Mouse (Mus musculus) forebrain, embryonic 12.5 days (tissue): Measurements from ENCODE around the gene Acss2. TPM values are rescaled to one million over a fixed set of nuclear protein-coding genes. Genes with fewer than 3 reads are reported as not detected.

Experiments used
- ATAC-seq: fragments of 200-750 bp; cut with Nextera tagmentation; 2 replicates; pipeline ENCODE4 v1.8.0; 2017; ENCODE audit warnings: moderate TSS enrichment; ENCODE audit not compliant: low FRiP score
- H3K27ac ChIP-seq: fragments of 300-500 bp; sonication (generic); 2 replicates; pipeline ENCODE4 v1.5.1; 2016; ENCODE audit warnings: mild to moderate bottlenecking
- H3K27me3 ChIP-seq: fragments of 300-500 bp; sonication (generic); 2 replicates; pipeline ENCODE4 v1.6.1; 2016; ENCODE audit warnings: mild to moderate bottlenecking
- H3K36me3 ChIP-seq: fragments of 300-500 bp; sonication (generic); replicated peaks from 2 replicates; pipeline ENCODE4 v1.6.1; 2016; ENCODE audit warnings: mild to moderate bottlenecking
- H3K4me1 ChIP-seq: fragments of 300-500 bp; sonication (generic); 2 replicates; pipeline ENCODE4 v1.6.1; 2016
- H3K4me2 ChIP-seq: fragments of 300-500 bp; sonication (generic); 2 replicates; pipeline ENCODE4 v1.6.1; 2016; ENCODE audit warnings: mild to moderate bottlenecking, moderate library complexity
- H3K4me3 ChIP-seq: fragments of 300-500 bp; sonication (generic); replicated peaks from 2 replicates; pipeline ENCODE4 v1.5.1; 2016; ENCODE audit warnings: mild to moderate bottlenecking
- H3K9ac ChIP-seq: fragments of 300-500 bp; sonication (generic); 2 replicates; pipeline ENCODE4 v1.6.1; 2016; ENCODE audit warnings: mild to moderate bottlenecking
- H3K9me3 ChIP-seq: fragments of 300-500 bp; sonication (generic); 2 replicates; pipeline ENCODE4 v1.6.1; 2016
- WGBS: fragments of 180-500 bp; shearing (Covaris S2); methylation state at CpG from one replicate; pipeline ENCODE4 v1.1.7; 2016; 5-methylcytosine and 5-hydroxymethylcytosine counted together
- polyA plus RNA-seq: library from polyadenylated mRNA; unstranded; fragments of >200 nt; fragmentation: Nextera tagmentation; extraction: Ambion mirVana; gene quantifications from 2 replicates; pipeline ENCODE4 v1.2.1, GENCODE M21; 2016

The Acss2 gene
- polyA plus RNA-seq, 1 experiment from 2014 or later: 22.5 TPM

DNA sequence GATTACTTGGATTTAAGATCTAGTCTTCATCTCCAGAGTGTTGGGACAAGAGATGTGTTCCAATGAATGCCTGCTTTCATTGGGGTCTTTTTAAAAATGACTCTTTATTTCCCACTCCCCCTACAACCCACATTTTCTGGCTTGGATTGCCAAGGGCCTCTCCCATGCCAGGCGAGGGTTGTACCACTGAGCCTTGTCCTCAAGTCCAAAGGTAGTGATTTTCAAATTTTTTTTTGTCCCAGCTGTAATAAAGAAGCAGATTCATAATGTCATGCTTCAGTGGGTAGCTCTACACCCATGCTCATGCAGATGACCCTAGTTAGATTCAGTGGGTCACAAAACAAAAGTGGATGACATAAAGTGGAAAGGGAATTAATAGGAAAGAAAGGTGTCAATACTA is 29.2 kb downstream of the Acss2 start:
- H3K27me3 ChIP-seq: no peaks in the 10 kb centered on the region
- H3K4me3 ChIP-seq: no peak overlapping the region
- H3K4me1 ChIP-seq: no peaks in the 10 kb centered on the region
- no peaks in the 10 kb centered on the region for H3K9me3 ChIP-seq
- H3K4me2 ChIP-seq: no peak overlapping the region
- ATAC-seq: no peak
- H3K9ac ChIP-seq: no peak overlapping the region
- H3K27ac ChIP-seq: no peak overlapping the region
- 91% methylated on average over 1 of the region's 1 CpGs for WGBS
- no peaks in the 10 kb centered on the region for H3K36me3 ChIP-seq

DNA sequence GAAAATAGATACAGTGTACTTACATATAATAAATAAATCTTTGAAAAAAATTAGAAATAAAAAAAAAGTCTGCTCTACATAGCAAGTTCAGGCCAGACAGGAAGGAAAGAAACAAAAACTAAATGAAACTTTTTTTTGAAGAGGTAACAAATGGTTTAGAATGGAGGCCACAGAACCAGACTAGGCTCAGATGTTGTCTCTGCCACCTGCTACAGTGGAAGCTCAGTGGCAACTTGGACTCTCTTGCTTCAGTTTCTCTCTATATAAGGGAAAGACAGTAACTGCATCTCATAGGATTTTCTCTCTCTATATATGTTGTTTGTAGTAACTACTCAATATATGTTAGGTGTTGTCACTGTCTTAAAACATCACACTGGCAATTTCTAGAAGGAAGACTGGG is 34.6 kb downstream of the Acss2 start:
- Histone ChIP-seq H3K4me3 (no peak overlapping the region), H3K27ac (no peak overlapping the region), H3K4me1 (no peaks in the 10 kb centered on the region), H3K36me3 (no peaks in the 10 kb centered on the region), H3K9ac (no peak overlapping the region), H3K27me3 (no peaks in the 10 kb centered on the region), H3K9me3 (no peaks in the 10 kb centered on the region), H3K4me2 (no peak overlapping the region)
- no peak for ATAC-seq

DNA sequence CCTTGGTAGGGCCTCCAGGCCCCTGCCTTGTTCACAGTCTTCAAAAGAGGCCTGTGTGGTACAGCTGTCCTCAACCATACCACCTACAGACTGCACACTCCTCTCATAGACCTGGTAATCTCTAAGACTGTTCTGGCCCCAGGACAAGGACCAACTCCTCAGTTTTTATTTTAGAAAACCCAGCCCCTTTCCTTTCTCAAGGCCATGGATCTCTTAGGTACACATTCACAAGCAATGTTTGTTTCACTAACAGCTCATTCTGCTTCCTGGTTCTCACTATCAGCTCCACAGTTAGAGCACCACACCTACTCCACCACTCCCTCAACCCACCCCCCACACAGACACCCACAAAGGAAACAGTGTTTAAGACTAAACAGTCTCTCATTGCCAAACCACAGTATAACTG is 35.2 kb downstream of the Acss2 start:
- Histone ChIP-seq H3K4me2 (no peak overlapping the region), H3K36me3 (no peaks in the 10 kb centered on the region), H3K27me3 (no peaks in the 10 kb centered on the region), H3K4me3 (no peak overlapping the region), H3K9ac (no peak overlapping the region), H3K9me3 (no peaks in the 10 kb centered on the region), H3K4me1 (no peaks in the 10 kb centered on the region), H3K27ac (no peak overlapping the region)
- no peak for ATAC-seq

DNA sequence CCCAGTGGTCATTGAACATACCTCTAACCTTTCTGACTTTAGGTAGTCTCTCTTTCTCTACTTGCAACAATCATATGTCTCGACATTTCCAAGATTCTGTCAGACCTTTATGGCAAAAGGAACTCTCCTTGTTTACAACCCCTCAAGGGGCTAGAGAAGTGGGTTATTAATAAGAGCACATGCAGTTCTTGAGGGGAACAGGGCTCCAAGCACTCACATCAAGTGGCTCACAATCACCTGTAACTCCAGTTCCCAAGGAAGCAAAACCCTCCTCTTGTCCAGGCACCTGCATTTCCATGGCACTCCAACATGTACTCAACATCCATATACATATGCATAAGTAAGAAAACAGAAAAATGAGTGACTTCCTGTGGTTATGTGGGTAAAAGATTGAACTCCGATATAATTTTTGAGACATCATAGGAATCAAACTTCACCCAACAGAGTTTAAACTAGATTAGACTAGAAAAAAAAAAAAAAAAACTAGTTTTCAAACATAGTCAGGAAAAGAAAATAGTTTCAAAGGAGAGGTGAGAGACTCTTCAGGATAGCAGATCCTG is 36.8 kb downstream of the Acss2 start:
- Histone ChIP-seq H3K36me3 (no peaks in the 10 kb centered on the region), H3K4me1 (no peaks in the 10 kb centered on the region), H3K4me3 (no peak overlapping the region), H3K27me3 (no peaks in the 10 kb centered on the region), H3K9me3 (no peaks in the 10 kb centered on the region), H3K9ac (no peak overlapping the region), H3K27ac (no peak overlapping the region), H3K4me2 (no peak overlapping the region)
- 88% methylated on average over 2 of the region's 2 CpGs for whole genome bisulfite sequencing
- no peak for ATAC-seq

DNA sequence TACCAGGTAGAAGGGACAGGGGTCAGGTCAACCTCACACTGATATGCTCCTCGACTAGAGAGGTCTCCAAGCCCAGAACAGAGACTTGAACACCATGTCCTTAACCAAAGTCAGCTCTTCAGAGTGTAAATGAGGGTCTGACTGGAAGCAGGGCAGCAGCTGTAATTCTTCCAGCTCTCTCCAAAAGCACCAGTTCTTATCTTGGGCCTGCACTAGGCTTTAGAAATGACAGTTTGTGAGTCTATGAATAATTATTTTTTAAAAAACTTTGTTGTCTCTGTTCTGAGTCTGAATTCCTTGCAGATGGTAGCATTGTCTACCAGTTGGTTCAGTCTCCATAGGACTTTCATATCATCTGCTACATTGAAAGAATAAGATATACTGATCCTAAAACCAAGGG is 44.5 kb downstream of the Acss2 start:
- no peak overlapping the region for H3K4me3 ChIP-seq
- H3K27me3 ChIP-seq: no peaks in the 10 kb centered on the region
- peaks cover 5% of the 10 kb centered on the region for H3K36me3 ChIP-seq
- H3K9me3 ChIP-seq: no peaks in the 10 kb centered on the region
- no peak overlapping the region for H3K27ac ChIP-seq
- 69% methylated on average over 1 of the region's 1 CpGs for WGBS
- no peaks in the 10 kb centered on the region for H3K4me1 ChIP-seq
- no peak for ATAC-seq
- no peak overlapping the region for H3K9ac ChIP-seq
- no peak overlapping the region for H3K4me2 ChIP-seq

DNA sequence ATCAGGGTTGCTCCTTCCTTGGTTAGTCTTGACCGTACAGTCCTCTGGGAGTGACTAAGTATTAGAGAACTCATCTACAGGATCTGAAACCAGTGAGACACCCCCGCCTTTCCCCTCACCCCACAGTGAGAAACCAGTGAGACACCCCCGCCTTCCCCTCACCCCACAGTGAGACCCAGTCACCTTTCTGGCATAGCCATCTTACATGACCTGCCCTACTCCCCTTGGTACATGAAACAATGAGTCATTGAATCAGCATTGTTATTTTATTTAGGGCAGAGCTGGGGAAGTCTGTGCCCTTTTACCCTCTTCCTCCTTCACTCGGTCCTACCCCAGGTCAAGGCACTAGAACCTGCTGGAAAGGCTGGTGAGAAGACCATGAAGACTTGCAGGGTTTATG is 45.2 kb downstream of the Acss2 start:
- Histone ChIP-seq H3K27ac (no peak overlapping the region), H3K9me3 (no peaks in the 10 kb centered on the region), H3K4me3 (no peak overlapping the region), H3K27me3 (no peaks in the 10 kb centered on the region), H3K9ac (no peak overlapping the region), H3K4me1 (no peaks in the 10 kb centered on the region), H3K36me3 (peaks cover 9% of the 10 kb centered on the region), H3K4me2 (no peak overlapping the region)
- WGBS: 81% methylated on average over 4 of the region's 4 CpGs
- ATAC-seq: no peak

DNA sequence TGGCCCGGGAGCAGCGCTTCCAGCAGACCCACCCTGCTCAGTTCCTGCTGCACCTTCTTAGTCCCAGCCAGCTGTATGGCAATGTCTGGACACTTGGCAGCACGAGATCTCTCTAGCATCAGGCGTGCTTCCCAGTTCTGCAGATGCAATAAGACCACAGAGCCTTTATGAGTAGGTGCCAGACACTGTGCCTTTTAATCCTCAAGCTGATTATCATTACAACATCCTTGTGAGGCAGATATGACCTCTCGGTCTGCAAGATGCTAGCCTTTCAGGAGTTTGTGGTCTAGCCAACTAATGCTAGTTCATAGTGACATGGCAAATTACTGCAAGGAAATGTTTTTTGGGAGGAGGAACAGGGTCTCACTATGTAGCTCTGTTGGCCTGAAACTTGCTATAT is 50.0 kb downstream of the Acss2 start:
- ATAC-seq: no peak
- no peak overlapping the region for H3K4me2 ChIP-seq
- peaks cover 12% of the 10 kb centered on the region for H3K4me1 ChIP-seq
- 88% methylated on average over 5 of the region's 5 CpGs for WGBS
- H3K9me3 ChIP-seq: no peaks in the 10 kb centered on the region
- H3K36me3 ChIP-seq: peaks cover 9% of the 10 kb centered on the region
- no peak overlapping the region for H3K9ac ChIP-seq
- H3K27ac ChIP-seq: no peak overlapping the region
- H3K27me3 ChIP-seq: no peaks in the 10 kb centered on the region
- H3K4me3 ChIP-seq: no peak overlapping the region

DNA sequence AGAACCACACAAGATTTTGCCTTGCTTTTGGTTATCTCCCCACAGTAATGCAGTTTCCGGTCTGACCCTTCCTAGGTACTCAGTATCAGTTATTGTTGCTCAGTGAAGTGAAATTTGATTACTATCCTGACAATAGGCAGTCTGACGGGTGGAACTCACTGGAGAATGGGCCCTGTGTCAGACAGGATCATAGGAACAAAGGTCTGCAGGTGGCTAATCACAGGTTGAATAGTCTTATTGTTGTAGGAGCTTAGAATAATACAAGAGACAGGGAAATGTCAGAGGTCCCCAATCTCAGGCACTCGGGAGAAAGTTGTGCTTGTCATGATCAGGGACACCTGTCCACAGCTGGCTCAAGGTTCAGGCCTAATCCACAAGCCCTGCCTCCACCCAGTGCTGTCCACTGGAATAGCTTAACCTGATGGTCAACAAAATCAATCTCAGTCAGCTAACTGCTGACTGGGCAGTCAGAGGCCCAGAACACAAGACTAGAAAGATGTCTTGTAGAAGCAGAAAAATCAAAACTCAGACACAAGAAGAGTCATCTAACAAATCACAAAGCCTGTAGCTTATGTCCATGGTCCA is 51.6 kb downstream of the Acss2 start:
- no peak overlapping the region for H3K4me2 ChIP-seq
- H3K4me1 ChIP-seq: peaks cover 12% of the 10 kb centered on the region
- peaks cover 9% of the 10 kb centered on the region for H3K36me3 ChIP-seq
- no peaks in the 10 kb centered on the region for H3K27me3 ChIP-seq
- no peak overlapping the region for H3K27ac ChIP-seq
- no peaks in the 10 kb centered on the region for H3K9me3 ChIP-seq
- WGBS: 6% methylated on average over 3 of the region's 3 CpGs
- ATAC-seq: no peak
- H3K4me3 ChIP-seq: no peak overlapping the region
- no peak overlapping the region for H3K9ac ChIP-seq

DNA sequence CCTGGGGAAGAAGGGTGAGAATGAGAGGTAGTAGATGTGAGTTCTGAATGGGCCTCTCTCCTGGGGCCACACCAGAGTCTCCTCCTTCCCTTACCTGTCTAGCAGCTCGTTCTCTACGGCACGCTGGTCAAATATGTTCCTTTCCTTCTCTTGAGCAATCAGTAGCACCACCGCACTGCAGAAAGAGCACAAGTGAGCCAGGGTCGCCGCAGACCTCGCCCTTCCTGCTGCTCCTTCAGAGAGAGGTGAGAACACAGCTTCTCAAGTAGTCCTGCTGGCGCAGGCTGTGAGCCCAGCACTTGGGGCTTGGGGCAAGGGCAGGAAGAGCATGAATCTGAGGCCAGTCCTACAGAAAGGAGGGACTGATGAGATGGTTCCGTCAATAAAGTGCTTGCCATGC is 55.3 kb downstream of the Acss2 start:
- ATAC-seq: no peak
- H3K9ac ChIP-seq: no peak overlapping the region
- H3K9me3 ChIP-seq: no peaks in the 10 kb centered on the region
- no peak overlapping the region for H3K27ac ChIP-seq
- no peak overlapping the region for H3K4me2 ChIP-seq
- H3K4me1 ChIP-seq: peaks cover 12% of the 10 kb centered on the region
- H3K27me3 ChIP-seq: no peaks in the 10 kb centered on the region
- WGBS: 90% methylated on average over 9 of the region's 9 CpGs
- H3K36me3 ChIP-seq: no peaks in the 10 kb centered on the region
- H3K4me3 ChIP-seq: no peak overlapping the region

DNA sequence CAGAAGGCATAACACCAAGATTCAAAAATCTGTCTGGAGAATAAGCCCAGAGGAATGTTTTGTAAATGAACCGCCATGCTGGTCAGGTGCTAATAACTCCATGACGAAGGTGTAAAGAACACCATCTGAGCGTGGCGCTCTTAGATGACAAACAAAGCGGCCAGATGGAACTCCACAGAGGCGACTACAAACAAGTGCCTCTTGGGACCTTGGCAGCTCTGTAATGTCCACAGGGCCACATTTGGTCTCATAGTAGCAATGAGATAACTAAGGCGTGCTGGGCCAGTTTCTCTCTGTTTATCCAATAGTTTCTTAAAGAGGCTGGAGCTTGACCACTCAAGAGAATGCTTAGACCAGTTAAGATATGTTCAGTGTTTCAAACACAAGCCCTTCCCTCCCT is 56.2 kb downstream of the Acss2 start:
- no peaks in the 10 kb centered on the region for H3K27me3 ChIP-seq

DNA sequence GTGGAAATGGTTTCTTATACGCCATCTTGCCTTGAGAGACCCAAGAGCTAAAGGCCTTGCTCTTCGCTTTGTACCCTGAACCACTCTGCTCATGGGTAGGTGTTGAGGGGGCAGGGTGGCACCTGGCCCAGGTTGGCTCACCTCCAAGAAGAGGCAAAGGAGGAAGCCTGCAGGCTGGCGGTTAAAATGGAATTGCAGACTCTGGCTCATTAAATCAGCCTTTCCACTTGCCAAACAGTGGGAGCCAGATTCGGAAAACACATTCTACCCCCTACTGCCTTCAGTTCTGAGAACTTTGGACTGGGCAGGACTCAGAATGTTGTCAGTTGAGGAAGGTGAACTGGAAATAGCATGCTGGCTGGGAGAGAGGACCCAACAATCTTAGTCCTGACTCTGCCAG is 57.0 kb downstream of the Acss2 start:
- no peak overlapping the region for H3K9ac ChIP-seq
- H3K4me1 ChIP-seq: peaks cover 6% of the 10 kb centered on the region
- WGBS: 88% methylated on average over 4 of the region's 4 CpGs
- H3K4me3 ChIP-seq: no peak overlapping the region
- no peaks in the 10 kb centered on the region for H3K36me3 ChIP-seq
- no peak overlapping the region for H3K27ac ChIP-seq
- H3K4me2 ChIP-seq: no peak overlapping the region
- no peaks in the 10 kb centered on the region for H3K9me3 ChIP-seq
- ATAC-seq: no peak
- H3K27me3 ChIP-seq: no peaks in the 10 kb centered on the region

More for the DNA sequence above, 56.2 kb downstream of the Acss2 start:
- Histone ChIP-seq H3K27ac (no peak overlapping the region), H3K4me1 (peaks cover 12% of the 10 kb centered on the region), H3K36me3 (no peaks in the 10 kb centered on the region), H3K9ac (no peak overlapping the region), H3K4me3 (no peak overlapping the region), H3K4me2 (no peak overlapping the region), H3K9me3 (no peaks in the 10 kb centered on the region)
- WGBS: 92% methylated on average over 7 of the region's 7 CpGs
- ATAC-seq: no peak

DNA sequence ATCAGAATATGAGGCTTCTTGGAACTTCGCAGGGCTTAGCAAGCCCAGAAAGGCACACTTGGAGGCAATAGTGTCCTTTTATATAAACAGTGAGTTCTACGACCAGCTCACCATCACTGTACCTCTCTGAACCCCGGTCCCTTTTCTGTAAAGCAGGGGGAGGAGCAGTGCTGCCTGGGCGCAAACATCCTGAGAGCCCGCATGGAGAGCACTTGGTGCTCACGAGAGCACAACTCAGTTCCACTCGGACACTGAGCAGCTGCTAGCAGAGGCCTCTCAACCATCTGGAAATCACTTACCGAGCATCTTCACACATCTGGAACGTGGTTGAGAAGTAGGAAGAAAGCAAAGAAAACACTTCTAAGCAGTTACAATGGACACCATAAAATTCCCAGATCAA is 58.9 kb downstream of the Acss2 start:
- Histone ChIP-seq H3K4me3 (no peak overlapping the region), H3K27me3 (no peaks in the 10 kb centered on the region), H3K4me2 (no peak overlapping the region), H3K9me3 (no peaks in the 10 kb centered on the region), H3K9ac (no peak overlapping the region), H3K36me3 (no peaks in the 10 kb centered on the region), H3K4me1 (no peaks in the 10 kb centered on the region; the same call in 1 of the 2 replicates), H3K27ac (no peak overlapping the region)
- ATAC-seq: no peak
- 77% methylated on average over 9 of the region's 9 CpGs for WGBS

DNA sequence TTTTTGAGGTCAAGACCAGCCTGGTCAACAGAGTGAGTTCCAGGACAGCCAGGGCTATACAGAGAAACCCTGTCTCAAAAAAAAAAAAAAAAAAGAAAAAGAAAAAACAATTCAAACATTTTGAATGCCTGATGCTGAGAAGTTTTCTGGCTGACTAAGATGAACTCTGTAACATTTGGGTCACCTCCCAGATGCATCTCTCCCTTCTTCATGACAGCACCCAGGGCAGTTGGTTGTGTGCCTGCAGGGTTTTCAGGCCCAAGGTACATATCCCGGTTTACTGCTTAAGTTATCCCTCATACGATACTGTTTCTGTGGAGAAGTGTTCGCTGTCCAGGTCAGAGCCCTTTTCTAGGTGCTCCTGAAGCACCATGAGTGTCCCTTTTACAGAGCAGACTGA is 62.6 kb downstream of the Acss2 start:
- ATAC-seq: no peak
- Histone ChIP-seq H3K9ac (no peak overlapping the region), H3K4me2 (no peak overlapping the region), H3K36me3 (no peaks in the 10 kb centered on the region), H3K9me3 (no peaks in the 10 kb centered on the region), H3K27me3 (no peaks in the 10 kb centered on the region), H3K4me1 (peaks cover 3% of the 10 kb centered on the region; the same call in 1 of the 2 replicates), H3K4me3 (no peak overlapping the region), H3K27ac (no peak overlapping the region)
- 97% methylated on average over 3 of the region's 3 CpGs for WGBS
